Mouse (Mus musculus) E14TG2a.4 (cell line): ENCODE measurements around the gene Vmac.

Source experiments
- H3K27me3 ChIP-seq: 2 replicates; pipeline ENCODE4 v1.6.1; 2014; ENCODE audit warnings: low read length, control low read depth; ENCODE audit not compliant: insufficient read depth
- H3K36me3 ChIP-seq: 2 replicates; pipeline ENCODE4 v1.6.1; 2014; ENCODE audit warnings: low read length, control low read depth; ENCODE audit not compliant: insufficient read depth
- H3K4me1 ChIP-seq: replicated peaks from 2 replicates; pipeline ENCODE4 v1.6.1; 2014; ENCODE audit warnings: low read depth, low read length, control low read depth
- H3K4me3 ChIP-seq: replicated peaks from 2 replicates; pipeline ENCODE4 v1.5.1; 2014; ENCODE audit warnings: mild to moderate bottlenecking, low read length
- H3K9me3 ChIP-seq: 2 replicates; pipeline ENCODE4 v1.6.1; 2014; ENCODE audit warnings: low read length, control low read depth
- CTCF ChIP-seq: conservative IDR thresholded peaks from 2 replicates; pipeline ENCODE4 v1.5.1; 2014; ENCODE audit warnings: low read length
- NANOG ChIP-seq: IDR thresholded peaks from 2 replicates; pipeline ENCODE4 v1.6.1; 2014; ENCODE audit warnings: borderline replicate concordance, low read length, mixed read lengths
- POU5F1 ChIP-seq: IDR thresholded peaks from 2 replicates; pipeline ENCODE4 v1.6.1; 2014; ENCODE audit warnings: low read length, borderline replicate concordance

Vmac gene

DNA sequence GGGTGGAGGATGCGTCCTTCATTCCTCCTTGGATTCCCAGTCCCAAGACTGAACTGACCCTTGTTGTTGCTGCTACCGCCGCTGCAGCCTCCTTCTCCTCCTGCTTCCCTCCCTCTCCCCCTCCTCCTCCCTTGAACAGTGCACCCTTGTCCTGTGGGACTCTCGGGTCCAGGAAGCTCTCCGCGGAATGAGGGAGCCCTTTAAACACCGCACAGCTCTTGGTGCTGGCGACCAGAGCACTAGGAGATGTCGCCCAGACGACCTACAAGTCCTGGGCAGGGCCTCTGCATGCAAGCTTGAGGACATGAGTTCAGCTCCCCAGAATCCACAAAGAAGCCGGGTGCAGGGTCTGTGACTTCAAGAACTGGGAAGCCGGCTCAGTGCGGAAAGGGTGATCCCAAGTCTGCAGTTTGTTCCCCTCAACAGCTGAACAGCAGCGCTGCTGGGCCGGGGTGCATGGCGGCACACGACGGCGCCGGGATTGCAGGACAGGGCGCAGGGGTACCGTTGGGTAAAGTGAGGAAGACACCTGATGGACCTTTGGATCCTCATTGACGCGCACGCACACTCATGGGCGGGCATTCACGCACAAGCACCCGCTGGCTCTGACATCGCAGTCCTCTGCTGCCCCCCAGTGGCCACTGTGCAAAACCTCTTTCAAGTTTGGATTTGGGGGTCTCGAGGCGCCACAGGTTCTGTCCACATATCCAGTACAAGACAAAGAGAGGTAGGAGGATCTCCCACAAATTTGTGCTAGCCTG, 49.3 kb downstream of the Vmac start:
- Histone ChIP-seq H3K9me3 (no peaks in the 10 kb centered on the region), H3K36me3 (no peaks in the 10 kb centered on the region), H3K4me1 (peaks cover 40% of the 10 kb centered on the region), H3K4me3 (peak overlapping the region; percentile 81), H3K27me3 (peaks cover 25% of the 10 kb centered on the region)
- TF ChIP-seq POU5F1: no peak
- no peak for TF ChIP-seq NANOG
- TF ChIP-seq CTCF: peak; percentile 53

DNA sequence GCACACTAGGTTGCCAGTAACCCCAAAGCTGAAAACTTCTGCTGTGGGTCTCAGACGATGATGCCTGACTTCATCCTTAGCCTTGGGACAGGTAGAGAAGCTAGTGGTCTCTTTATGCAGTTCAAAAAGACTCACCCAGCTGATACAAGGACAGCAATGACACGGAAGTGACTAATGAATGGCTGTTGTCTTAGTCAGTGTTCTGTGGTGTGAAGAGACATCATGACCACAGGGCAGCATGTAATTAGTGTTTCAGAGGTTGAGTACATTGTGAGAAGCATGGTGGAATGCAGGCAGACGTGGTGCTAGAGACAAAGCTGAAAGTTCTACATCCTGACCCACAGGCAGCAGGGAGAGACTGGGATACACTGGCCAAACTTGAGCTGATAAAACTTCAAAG, 50.2 kb downstream of the Vmac start:
- TF ChIP-seq CTCF: no peak
- TF ChIP-seq POU5F1: no peak
- no peak for TF ChIP-seq NANOG
- Histone ChIP-seq H3K9me3 (no peaks in the 10 kb centered on the region), H3K4me1 (peaks cover 47% of the 10 kb centered on the region), H3K36me3 (no peaks in the 10 kb centered on the region), H3K27me3 (peaks cover 25% of the 10 kb centered on the region), H3K4me3 (no peak overlapping the region)

GRCm38 (mm10) chr17:56666384-56666783, 51.4 kb downstream of the Vmac start:
- H3K9me3 ChIP-seq: no peaks in the 10 kb centered on the region
- TF ChIP-seq CTCF (no peak), POU5F1 (no peak), NANOG (no peak)
- H3K27me3 ChIP-seq: peaks cover 25% of the 10 kb centered on the region
- H3K36me3 ChIP-seq: no peaks in the 10 kb centered on the region
- peaks cover 48% of the 10 kb centered on the region for H3K4me1 ChIP-seq
- H3K4me3 ChIP-seq: no peak overlapping the region

DNA sequence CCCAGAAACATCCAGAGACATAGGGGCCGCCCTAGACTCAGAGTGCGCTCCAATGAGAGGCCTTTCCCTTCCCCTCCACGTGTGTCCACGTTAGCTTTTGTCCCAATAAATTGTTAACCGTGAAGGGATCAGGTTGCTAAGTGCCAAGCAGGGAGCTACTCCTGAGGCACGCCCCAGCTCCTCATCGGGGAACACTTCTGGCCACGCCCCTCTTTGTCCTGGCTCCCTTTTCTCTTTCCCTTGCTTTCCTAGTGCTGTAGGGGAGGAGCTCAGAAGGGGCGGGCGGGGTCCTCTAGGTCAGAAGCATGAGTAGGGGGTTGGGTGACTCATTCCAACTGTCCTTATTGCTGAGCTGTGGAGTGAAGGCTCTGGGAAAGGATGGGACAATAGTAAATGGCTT, 53.5 kb downstream of the Vmac start:
- no peak for TF ChIP-seq CTCF
- no peak for TF ChIP-seq NANOG
- TF ChIP-seq POU5F1: no peak
- H3K36me3 ChIP-seq: no peaks in the 10 kb centered on the region
- H3K4me1 ChIP-seq: peaks cover 68% of the 10 kb centered on the region
- H3K27me3 ChIP-seq: peaks cover 18% of the 10 kb centered on the region
- no peaks in the 10 kb centered on the region for H3K9me3 ChIP-seq
- peak overlapping the region; percentile 71 for H3K4me3 ChIP-seq
